Comparison of ENCODE assay signal across 9 mouse cellular contexts in the genomic region with DNA sequence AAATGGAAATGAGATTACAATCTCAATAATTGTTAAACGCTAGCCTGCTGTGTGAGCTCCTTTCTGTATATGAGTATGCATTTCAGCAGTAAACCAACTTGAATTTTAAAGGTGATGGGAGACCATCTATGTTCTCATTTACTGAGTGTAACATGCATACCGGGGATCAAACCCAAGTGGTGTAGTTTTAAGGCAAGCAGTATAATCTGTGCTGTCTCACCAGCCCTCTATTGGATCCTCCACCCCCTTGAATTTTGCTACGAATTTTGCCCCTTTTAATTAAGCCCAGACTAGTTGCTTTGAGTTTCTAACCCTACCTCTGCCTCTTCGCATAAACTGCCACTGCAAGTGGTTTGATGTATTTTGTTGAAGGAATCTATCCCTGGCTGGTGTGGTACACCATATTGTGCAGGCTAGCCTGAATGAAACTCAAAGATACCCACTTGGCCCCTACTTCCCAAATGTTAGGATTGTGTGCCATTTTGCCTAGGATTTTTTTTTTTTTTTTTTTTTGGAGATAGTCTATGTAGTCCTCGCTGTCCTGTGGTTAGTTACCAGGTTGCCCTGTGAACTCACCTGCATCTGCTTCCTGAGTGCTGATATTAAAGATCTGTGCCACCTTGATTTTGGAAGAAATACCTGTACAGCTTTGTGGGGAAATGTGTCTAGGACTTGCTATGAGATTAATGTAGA. TPM values are rescaled to one million over a fixed set of nuclear protein-coding genes. Genes with fewer than 3 reads are reported as not detected.
A peak's percentile ranks its signal among the peaks of the same experiment; 100 is the strongest.
DNase-seq lines count a peak whose midpoint lies in the region; ATAC-seq lines count a peak whose summit lies in the region.
"Had no signal": no experiment of that assay in that cellular context is flagged by ENCODE, and none has a peak within 500 bp of the region (broad histone marks: within the 10 kb centered on the region; RNA-seq: fewer than 3 reads in every experiment).

No protein-coding gene starts in this region.

- no peak for DNase-seq in kidney, postnatal 4 days
- DNase-seq in ZHBTc4 (ENCODE audit: low read depth, low spot score): peak; percentile 36
- DNase-seq in hindbrain, embryonic 14.5 days (ENCODE audit: low spot score): no peak
- DNase-seq in midbrain, embryonic 14.5 days: no peak
- DNase-seq in right cerebral cortex, postnatal 25 days: no peak
- DNase-seq in thymus, postnatal 10 days (ENCODE audit: low spot score in 2 of 2): no peak
- DNase-seq: thymus, postnatal 25 days had no signal

- H3K9me3 ChIP-seq in kidney, embryonic 14.5 days (ENCODE audit: control insufficient read depth, low read length): no peaks in the 10 kb centered on the region
- H3K9me3 ChIP-seq in hindbrain, embryonic 14.5 days (ENCODE audit: control insufficient read depth, low read length): no peaks in the 10 kb centered on the region
- no peaks in the 10 kb centered on the region for H3K9me3 ChIP-seq in midbrain, embryonic 14.5 days (ENCODE audit: control insufficient read depth, low read length)

- ATAC-seq in kidney, embryonic 14.5 days (ENCODE audit: low FRiP score, low TSS enrichment): no peak
- ATAC-seq in hindbrain, embryonic 14.5 days (ENCODE audit: low FRiP score): no peak
- ATAC-seq in midbrain, embryonic 14.5 days (ENCODE audit: low FRiP score, low TSS enrichment): no peak
- no peak for ATAC-seq in monocyte, adult 5-6 weeks (replicated peaks; ENCODE audit: insufficient number of reproducible peaks, low FRiP score, low TSS enrichment, poor library complexity, severe bottlenecking)

- peak overlapping the region; percentile 97 for H3K4me2 ChIP-seq in kidney, embryonic 14.5 days (replicated peaks; ENCODE audit: low read depth, low read length)
- H3K4me2 ChIP-seq in hindbrain, embryonic 14.5 days (replicated peaks): peak overlapping the region; percentile 100
- peak overlapping the region; percentile 98 for H3K4me2 ChIP-seq in midbrain, embryonic 14.5 days (ENCODE audit: low read length)

- no peaks in the 10 kb centered on the region for H3K27me3 ChIP-seq in kidney, embryonic 14.5 days (ENCODE audit: control insufficient read depth, insufficient read depth, low read length)
- no peaks in the 10 kb centered on the region for H3K27me3 ChIP-seq in hindbrain, embryonic 14.5 days (ENCODE audit: control insufficient read depth, insufficient read depth, low read length)
- no peaks in the 10 kb centered on the region for H3K27me3 ChIP-seq in midbrain, embryonic 14.5 days (ENCODE audit: control insufficient read depth, insufficient read depth, low read length)

- peak overlapping the region; percentile 15; the same call in 1 of the 2 replicates for H3K9ac ChIP-seq in kidney, embryonic 14.5 days (ENCODE audit: low read depth, low read length)
- peak overlapping the region; percentile 60 for H3K9ac ChIP-seq in hindbrain, embryonic 14.5 days
- peak overlapping the region; percentile 32 for H3K9ac ChIP-seq in midbrain, embryonic 14.5 days (replicated peaks; ENCODE audit: low read length)

- WGBS in kidney, embryonic 14.5 days: 82% methylated on average over 5 of the region's 5 CpGs
- WGBS in hindbrain, embryonic 14.5 days: 70% methylated on average over 5 of the region's 5 CpGs
- 64% methylated on average over 5 of the region's 5 CpGs for WGBS in midbrain, embryonic 14.5 days

- H3K4me1 ChIP-seq in kidney, embryonic 14.5 days (ENCODE audit: control insufficient read depth, insufficient read depth, low read length): peaks cover 18% of the 10 kb centered on the region
- peaks cover 32% of the 10 kb centered on the region for H3K4me1 ChIP-seq in hindbrain, embryonic 14.5 days (replicated peaks; ENCODE audit: control insufficient read depth, insufficient read depth, low read length)
- H3K4me1 ChIP-seq in midbrain, embryonic 14.5 days (ENCODE audit: control insufficient read depth, insufficient read depth, low read length): peaks cover 37% of the 10 kb centered on the region

- no peak overlapping the region for H3K27ac ChIP-seq in kidney, embryonic 14.5 days (ENCODE audit: low read depth, low read length)
- H3K27ac ChIP-seq in hindbrain, embryonic 14.5 days: no peak overlapping the region
- no peak overlapping the region for H3K27ac ChIP-seq in midbrain, embryonic 14.5 days (replicated peaks; ENCODE audit: low read depth, low read length)

- H3K36me3 ChIP-seq in kidney, embryonic 14.5 days (ENCODE audit: control insufficient read depth, insufficient read depth, low read length): peaks cover 26% of the 10 kb centered on the region
- H3K36me3 ChIP-seq in hindbrain, embryonic 14.5 days (replicated peaks; ENCODE audit: control insufficient read depth, insufficient read depth): peaks cover 28% of the 10 kb centered on the region
- H3K36me3 ChIP-seq in midbrain, embryonic 14.5 days (ENCODE audit: control insufficient read depth, insufficient read depth, low read length): peaks cover 22% of the 10 kb centered on the region

- H3K4me3 ChIP-seq in kidney, embryonic 14.5 days (ENCODE audit: low read length): peak overlapping the region; percentile 59
- peak overlapping the region; percentile 56 for H3K4me3 ChIP-seq in hindbrain, embryonic 14.5 days (replicated peaks; ENCODE audit: low read length)
- peak overlapping the region; percentile 48 for H3K4me3 ChIP-seq in midbrain, embryonic 14.5 days (replicated peaks; ENCODE audit: low read depth, low read length)

RNA-seq across cellular contexts. Expression of a gene that starts 3.3 kb away (rescaled TPM):
- polyA plus RNA-seq in kidney, embryonic 14.5 days (2014; fragmentation: Nextera tagmentation; extraction: Ambion mirVana): 3,178 and 3,504 TPM in 2 replicates
- 4,396 and 4,426 TPM in 2 replicates for polyA plus RNA-seq in hindbrain, embryonic 14.5 days (2014; fragmentation: Nextera tagmentation; extraction: Ambion mirVana)
- polyA plus RNA-seq in midbrain, embryonic 14.5 days (2014; fragmentation: Nextera tagmentation; extraction: Ambion mirVana): 4,878 and 5,143 TPM in 2 replicates
- 1,289 to 1,782 TPM (median 1,376 TPM) in 3 replicates for total RNA-seq in monocyte, adult 5-6 weeks (2017)

RNA-seq across cellular contexts. Expression of a gene that starts 15.2 kb away (rescaled TPM):
- 29.8 and 33.1 TPM in 2 replicates for polyA plus RNA-seq in kidney, embryonic 14.5 days (2014; fragmentation: Nextera tagmentation; extraction: Ambion mirVana)
- polyA plus RNA-seq in hindbrain, embryonic 14.5 days (2014; fragmentation: Nextera tagmentation; extraction: Ambion mirVana): 63.8 and 64.8 TPM in 2 replicates
- 72.2 and 89.3 TPM in 2 replicates for polyA plus RNA-seq in midbrain, embryonic 14.5 days (2014; fragmentation: Nextera tagmentation; extraction: Ambion mirVana)
- total RNA-seq in monocyte, adult 5-6 weeks (2017): 6.1 to 14.6 TPM in 2 of 3 replicates, not detected in the other

RNA-seq across cellular contexts. Expression of a gene that starts 20.0 kb away (rescaled TPM):
- polyA plus RNA-seq in kidney, embryonic 14.5 days (2014; fragmentation: Nextera tagmentation; extraction: Ambion mirVana): 1.2 and 1.4 TPM in 2 replicates
- polyA plus RNA-seq in hindbrain, embryonic 14.5 days (2014; fragmentation: Nextera tagmentation; extraction: Ambion mirVana): 22.6 and 28.2 TPM in 2 replicates
- polyA plus RNA-seq in midbrain, embryonic 14.5 days (2014; fragmentation: Nextera tagmentation; extraction: Ambion mirVana): 26.4 and 28.0 TPM in 2 replicates
- total RNA-seq in monocyte, adult 5-6 weeks (2017): 33.3 to 61.4 TPM (median 38.2 TPM) in 3 replicates
